Mouse (Mus musculus) C2C12 (cell line): ENCODE data around the gene Edf1.

ENCODE experiments used
- CEBPB ChIP-seq: IDR thresholded peaks from one replicate; pipeline ENCODE4 v1.6.1; 2011; ENCODE audit warnings: low read depth, mild to moderate bottlenecking, control low read depth, moderate library complexity
- CTCF ChIP-seq: IDR thresholded peaks from one replicate; pipeline ENCODE4 v1.5.1; 2011; ENCODE audit not compliant: control insufficient read depth, insufficient read depth, insufficient read length
- MAX ChIP-seq: IDR thresholded peaks from one replicate; pipeline ENCODE4 v1.6.1; 2011; ENCODE audit warnings: mild to moderate bottlenecking, control low read depth
- MYOG ChIP-seq: IDR thresholded peaks from one replicate; pipeline ENCODE4 v1.6.1; 2011; ENCODE audit not compliant: control insufficient read depth, insufficient read length; ENCODE audit errors: extremely low read depth
- USF1 ChIP-seq: IDR thresholded peaks from one replicate; pipeline ENCODE4 v1.6.1; 2011; ENCODE audit warnings: low read depth, mild to moderate bottlenecking, control low read depth, moderate library complexity

GRCm38 (mm10) chr2:25526510-25527302, 30.9 kb upstream of the Edf1 start:
- TF ChIP-seq CTCF (no peak), USF1 (no peak), MYOG (no peak), CEBPB (no peak), MAX (no peak)
